Mouse (Mus musculus) natural killer cell, adult 2 months (primary cell): ENCODE results near the gene Slc33a1.

Experiments used
- DNase-seq, 2 experiments: peaks; one replicate each; pipeline ENCODE4 v3.0.0; 2022; ENCODE audit warnings: low spot score in 2 of 2

Gene Slc33a1

GRCm38 (mm10) chr3:63898581-63899308 is 65.8 kb downstream of the Slc33a1 start:
- peak; percentile 26 to 29 for DNase-seq

GRCm38 (mm10) chr3:63897177-63897576 is 67.4 kb downstream of the Slc33a1 start:
- DNase-seq = no peak

DNA sequence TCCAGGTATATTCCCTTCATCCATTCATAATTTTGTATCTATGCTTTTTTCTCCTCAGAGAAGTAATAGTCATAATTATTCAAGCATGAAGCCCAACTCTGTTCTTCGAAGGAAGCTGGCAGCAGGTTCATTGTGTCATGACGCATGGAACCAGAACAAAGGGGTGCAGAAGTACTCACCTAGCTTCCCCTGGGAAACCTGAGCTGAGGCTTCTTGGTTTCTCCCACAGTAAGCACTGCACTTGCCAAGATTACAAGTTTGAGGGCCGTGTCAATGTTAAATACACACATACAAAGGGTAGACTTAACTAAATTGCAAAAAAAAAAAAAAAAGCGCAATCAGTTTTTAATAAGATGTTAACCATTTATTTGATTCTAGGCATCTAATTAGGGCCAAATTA is 68.3 kb downstream of the Slc33a1 start:
- no peak for DNase-seq

DNA sequence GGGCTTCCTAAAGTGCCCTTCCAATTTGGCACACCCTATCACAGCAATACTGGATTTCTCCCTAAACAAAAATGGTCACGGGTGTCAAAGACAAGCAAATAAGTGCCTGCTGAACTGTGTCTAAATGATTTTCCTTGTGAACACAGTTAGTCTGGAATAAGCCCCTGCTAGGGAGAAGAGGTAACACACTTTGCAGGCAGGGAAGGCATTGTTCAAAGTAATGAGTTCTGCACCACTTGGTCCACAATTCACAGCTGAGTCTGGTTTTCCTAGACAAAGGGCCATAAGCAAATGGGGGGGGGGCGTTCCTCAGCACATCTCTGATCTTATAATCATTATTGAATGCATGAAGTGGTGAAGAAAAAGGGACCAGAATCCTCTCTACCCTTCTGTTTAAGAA is 68.8 kb downstream of the Slc33a1 start:
- no peak for DNase-seq

DNA sequence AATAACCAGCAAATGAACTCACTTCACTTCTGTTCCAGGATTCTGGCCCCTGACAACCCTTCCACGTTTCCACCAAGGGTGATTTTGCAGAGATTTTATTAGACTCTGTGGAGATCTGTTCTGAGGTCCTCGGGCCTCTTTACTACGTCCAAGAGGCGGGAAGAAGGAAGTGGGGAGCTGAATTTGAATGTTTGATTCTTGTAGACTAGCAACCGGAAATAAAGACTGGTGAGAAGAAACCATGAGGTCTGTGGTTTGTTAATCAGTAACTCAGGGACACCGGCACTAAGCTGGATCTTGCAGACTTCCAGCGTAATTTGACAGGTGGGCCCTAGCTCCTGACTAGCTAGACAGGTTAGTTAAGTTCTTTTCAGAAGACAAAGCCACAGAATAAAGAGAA is 70.9 kb downstream of the Slc33a1 start:
- no peak for DNase-seq

- no peak for DNase-seq
Observed at GRCm38 (mm10) chr3:63892154-63892553, 72.4 kb downstream of the Slc33a1 start.
